Mouse (Mus musculus): ENCODE results near the gene Ccdc188.

DNA sequence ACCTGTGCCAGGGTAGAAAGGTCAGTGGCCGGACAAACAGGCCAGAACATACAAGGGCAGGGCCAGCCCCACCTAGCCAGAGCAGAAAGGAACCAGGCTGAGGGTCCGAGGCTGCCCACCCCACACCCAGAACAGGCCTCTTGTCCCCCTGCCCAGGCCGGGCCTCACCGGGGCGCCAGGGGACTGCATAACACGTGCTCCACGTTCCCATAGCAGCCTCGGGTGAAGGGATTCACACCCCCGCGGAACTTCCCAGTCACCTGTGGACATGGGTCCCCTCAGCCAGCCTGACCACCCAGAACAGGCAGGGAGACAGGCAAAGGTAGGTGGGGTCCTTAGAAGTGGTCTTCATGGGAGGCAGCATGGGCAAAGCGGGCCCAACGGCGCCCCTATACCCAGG, 9.5 kb downstream of the Ccdc188 start:
- TF ChIP-seq CTCF (IDR thresholded peaks at IDR 0.05; ENCODE audit: low read depth, low read length) (no peak), POLR2A (IDR thresholded peaks at IDR 0.05; ENCODE audit: extremely low read depth, insufficient read depth, low read length) (no peak)
